Mouse (Mus musculus): ENCODE data around the gene Mettl7a3.

Gene Mettl7a3

DNA sequence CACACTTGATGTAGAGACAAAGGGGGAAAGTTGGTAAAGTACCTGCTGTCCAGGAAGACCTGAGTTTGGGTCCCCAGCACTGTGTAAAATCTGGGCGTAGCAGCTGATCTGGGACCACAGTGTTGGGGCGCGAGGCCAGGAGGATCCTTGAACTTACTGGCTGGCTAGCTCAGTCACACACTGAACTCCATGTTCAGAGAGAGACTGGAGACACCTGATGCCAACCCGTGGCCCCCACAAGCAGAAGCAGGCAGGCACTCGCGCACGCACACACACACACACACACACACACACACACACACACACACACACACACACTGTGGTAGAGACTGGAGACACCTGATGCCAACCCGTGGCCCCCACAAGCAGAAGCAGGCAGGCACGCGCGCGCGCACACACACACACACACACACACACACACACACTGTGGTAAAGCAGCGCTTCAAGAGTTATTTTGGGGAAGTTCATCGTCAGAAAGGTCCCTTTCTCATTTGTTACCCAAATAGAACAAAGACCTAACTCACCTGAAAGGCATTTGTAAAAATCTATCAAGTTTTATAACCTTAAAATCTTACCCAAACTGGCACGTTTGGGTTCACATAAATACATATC is 53.6 kb downstream of the Mettl7a3 start:
- ATAC-seq (ENCODE audit: low TSS enrichment): no peak

DNA sequence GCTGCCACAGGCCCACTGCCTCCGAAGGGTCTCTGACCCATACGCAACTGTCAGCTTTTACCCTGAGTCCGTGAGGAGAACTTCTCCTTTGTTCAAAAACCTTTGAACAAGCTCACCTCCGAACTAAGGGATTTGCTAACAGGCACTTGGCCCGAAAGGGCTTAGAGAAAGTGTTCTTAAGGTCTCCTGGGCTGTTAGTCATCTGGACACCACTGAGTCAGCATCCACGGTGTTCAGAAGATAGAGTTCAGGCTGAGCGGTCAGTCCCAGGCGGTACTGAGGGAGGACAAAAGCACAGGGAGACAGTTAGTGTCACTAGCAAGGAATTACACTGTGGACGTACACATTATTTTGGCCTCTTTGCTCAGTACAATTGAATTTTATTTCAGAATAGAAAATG is 54.2 kb downstream of the Mettl7a3 start:
- ATAC-seq (ENCODE audit: low TSS enrichment): no peak
